Mouse (Mus musculus) lung, adult 10 weeks (tissue): Measurements from ENCODE around the gene Grid2ip. TPM values are rescaled to one million over a fixed set of nuclear protein-coding genes. Genes with fewer than 3 reads are reported as not detected.

Source experiments
- polyA plus RNA-seq: library from polyadenylated mRNA; stranded (reverse); fragments of 350-450 nt; fragmentation: Illumina TruSeq; extraction: RNeasy Lipid Tissue Mini Kit (QIAGEN cat#74804); gene quantifications from one replicate; pipeline ENCODE4 v1.2.3, GENCODE M21; 2014; ENCODE audit warnings: low read depth, low replicate concordance; ENCODE audit not compliant: insufficient read depth

The Grid2ip gene
- polyA plus RNA-seq: not detected

GRCm38 (mm10) chr5:143356686-143357388 is at the start of gene Grid2ip:
Gene Grid2ip (plus strand): TSS chr5:143357338.

GRCm38 (mm10) chr5:143314730-143315513 is 42.2 kb upstream of the Grid2ip start, which contains the start of gene E130309D02Rik:
Gene E130309D02Rik (minus strand): TSS chr5:143315360.

GRCm38 (mm10) chr5:143328690-143329495 is 28.2 kb upstream of the Grid2ip start, which contains the start of gene Zdhhc4:
Gene Zdhhc4 (minus strand): TSS chr5:143329256.

GRCm38 (mm10) chr5:143403221-143404147 is 46.3 kb downstream of the Grid2ip start, which contains the start of gene Kdelr2:
Gene Kdelr2 (plus strand): TSS chr5:143403838.

Other genes starting within 250 kb of the Grid2ip start
- 12.5 TPM for gene Rnf216, start 244.3 kb upstream of the Grid2ip start, polyA plus RNA-seq
- not detected for gene Olfr718-ps1, start 209.8 kb upstream of the Grid2ip start, polyA plus RNA-seq
- gene Rbak, start 176.6 kb upstream of the Grid2ip start, polyA plus RNA-seq: 4.4 TPM
- not detected for gene Spdye4b, start 176.3 kb upstream of the Grid2ip start, polyA plus RNA-seq
- not detected for gene Spdye4a, start 130.4 kb upstream of the Grid2ip start, polyA plus RNA-seq
- 6.3 TPM for gene Zfp12, start 122.2 kb upstream of the Grid2ip start, polyA plus RNA-seq
- gene Zfp316, start 87.3 kb upstream of the Grid2ip start, polyA plus RNA-seq: 1.5 TPM
- gene Zfp853, start 63.7 kb upstream of the Grid2ip start, polyA plus RNA-seq: 0.12 TPM
- gene E130309D02Rik, start 42.0 kb upstream of the Grid2ip start, polyA plus RNA-seq: 16.0 TPM
- 30.8 TPM for gene Zdhhc4, start 28.1 kb upstream of the Grid2ip start, polyA plus RNA-seq
- 69.7 TPM for gene Kdelr2, start 46.5 kb downstream of the Grid2ip start, polyA plus RNA-seq
- 6.4 TPM for gene Daglb, start 107.2 kb downstream of the Grid2ip start, polyA plus RNA-seq
- 331 TPM for gene Rac1, start 170.7 kb downstream of the Grid2ip start, polyA plus RNA-seq